Mouse (Mus musculus) cerebellum, postnatal 25 days (tissue): Measurements from ENCODE around the gene Kank2.
A peak's percentile ranks its signal among the peaks of the same experiment; 100 is the strongest.

ENCODE experiments used
- DNase-seq, 2 experiments: peaks; one replicate each; pipeline ENCODE4 v3.0.0; 2021; ENCODE audit warnings: mixed read lengths in 2 of 2

Gene Kank2

GRCm38 (mm10) chr9:21798345-21799009, at the start of gene Kank2:
TSS of gene Kank2 (minus strand) at chr9:21798744.
- DNase-seq: peak; percentile 76 to 84

DNA sequence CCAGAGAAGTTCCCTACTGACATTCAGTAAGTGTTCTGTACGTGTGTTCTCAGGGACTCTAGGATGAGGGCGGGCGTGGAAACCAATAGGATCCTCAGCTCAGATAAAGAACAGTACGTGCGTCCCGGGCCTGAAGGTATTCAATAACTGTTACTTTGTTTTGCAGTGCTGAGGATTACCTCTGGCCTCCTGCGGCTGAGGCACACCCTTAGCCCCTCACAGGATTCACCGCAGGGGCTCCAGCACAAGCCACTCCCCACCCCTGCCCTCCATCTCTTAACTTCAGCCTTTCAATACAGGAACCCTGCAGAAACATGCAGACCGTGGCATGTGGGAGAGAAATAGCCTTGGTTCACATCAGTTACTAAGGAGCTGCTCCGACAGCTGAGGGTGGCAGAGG, 49.4 kb upstream of the Kank2 start:
- no peak for DNase-seq

- no peak for DNase-seq
Observed at GRCm38 (mm10) chr9:21847425-21847824, 48.9 kb upstream of the Kank2 start.

DNA sequence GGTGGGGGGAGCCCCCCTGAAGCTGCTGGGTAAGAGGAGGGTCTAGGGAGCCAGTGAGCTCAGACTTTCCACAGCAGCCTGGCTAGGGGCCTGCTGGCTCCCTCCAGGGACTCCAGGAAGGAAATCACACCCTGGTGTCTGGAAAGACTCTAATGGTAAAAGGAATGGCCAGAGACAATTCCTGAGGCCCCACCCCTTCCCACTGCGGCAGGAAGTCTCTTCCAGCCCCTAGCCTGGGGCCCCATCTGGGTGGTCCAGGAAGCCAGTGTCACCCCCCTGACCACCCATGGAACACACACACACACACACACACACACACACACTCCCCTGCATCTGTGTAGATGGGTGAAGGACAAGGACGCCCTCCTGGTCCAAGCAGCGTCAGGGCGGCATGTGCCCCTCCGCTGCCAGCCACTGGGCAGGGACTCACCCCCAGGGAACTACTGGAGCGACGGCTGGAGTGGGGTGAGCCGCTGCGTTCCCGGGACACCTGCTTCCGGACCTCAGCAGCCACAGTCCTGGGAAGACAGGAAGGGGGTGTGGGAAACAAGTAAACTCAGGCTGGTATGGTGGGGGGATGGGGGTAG, 48.3 kb upstream of the Kank2 start:
- no peak for DNase-seq

DNA sequence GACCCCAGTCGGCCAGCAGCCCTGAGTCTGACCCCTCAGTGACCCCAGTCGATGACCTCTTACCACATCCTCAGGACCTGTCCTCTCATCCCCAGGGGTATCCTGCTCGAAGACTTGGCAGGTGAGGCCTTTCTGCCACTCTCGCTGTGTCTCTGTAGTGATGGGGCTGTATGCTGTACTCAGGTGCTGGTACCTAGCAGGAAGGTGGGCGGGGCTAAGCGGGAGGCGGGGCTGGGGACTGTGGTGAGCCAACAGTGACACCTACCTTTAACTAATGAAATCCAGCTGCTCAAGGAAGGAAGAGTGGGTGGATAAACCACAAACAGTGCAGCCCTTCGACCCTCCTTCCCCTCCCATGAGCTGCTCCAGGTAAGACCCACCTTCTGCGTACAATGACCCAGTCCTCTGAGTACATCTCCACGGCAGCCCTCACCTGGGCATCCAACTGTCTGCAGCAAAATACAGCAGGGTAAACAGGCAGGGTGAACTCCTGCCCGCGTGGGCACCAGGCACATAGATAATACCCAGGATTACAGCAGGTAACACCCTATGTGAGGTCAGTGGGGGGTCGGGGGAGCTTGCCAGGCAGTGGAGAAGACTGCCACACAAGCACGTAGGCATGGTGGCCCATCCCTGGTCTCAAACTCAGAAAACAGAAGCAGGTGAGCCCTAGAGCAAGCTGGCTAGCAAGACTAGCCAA, 47.0 kb upstream of the Kank2 start:
- peak in 1 of 2 experiments; percentile 34 for DNase-seq

DNA sequence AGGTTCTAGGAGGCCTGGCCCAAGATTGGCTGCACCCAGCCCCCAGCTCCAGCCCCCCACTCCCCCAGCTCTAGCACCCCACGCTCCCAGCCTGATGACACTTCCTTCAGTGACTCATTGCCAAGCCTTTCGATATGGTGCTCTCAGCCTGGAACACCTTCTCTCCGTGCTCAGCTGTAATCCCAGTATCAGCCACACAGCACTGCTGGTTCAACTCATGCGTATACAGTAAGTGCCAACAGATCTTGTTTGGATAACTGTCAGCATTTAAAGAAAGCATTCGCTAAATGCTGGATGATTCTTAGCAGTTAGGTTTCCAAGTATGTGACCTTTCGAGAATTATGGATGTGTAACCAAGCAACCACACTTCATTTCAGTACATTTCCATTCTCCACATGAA, 44.5 kb upstream of the Kank2 start:
- no peak for DNase-seq

DNA sequence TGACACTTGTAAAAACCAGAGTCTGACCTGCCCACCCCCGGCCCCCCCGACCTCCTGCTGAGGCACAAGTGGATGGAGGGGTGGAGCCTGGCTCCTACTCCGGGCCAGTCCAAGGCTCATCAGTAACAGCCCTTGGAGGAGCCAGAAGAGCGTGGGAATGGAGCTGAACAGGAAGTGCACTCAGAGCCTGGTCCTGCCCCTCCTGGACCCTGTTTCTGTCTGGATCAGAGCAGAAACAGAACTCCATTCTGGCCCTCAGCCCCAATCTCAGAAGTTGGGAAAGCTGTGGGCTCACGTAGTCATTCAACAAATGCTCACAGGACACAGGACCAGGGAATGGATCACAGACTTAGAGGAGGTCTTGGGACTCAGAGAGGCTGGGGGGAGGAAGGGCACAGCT, 43.8 kb upstream of the Kank2 start:
- no peak for DNase-seq

DNA sequence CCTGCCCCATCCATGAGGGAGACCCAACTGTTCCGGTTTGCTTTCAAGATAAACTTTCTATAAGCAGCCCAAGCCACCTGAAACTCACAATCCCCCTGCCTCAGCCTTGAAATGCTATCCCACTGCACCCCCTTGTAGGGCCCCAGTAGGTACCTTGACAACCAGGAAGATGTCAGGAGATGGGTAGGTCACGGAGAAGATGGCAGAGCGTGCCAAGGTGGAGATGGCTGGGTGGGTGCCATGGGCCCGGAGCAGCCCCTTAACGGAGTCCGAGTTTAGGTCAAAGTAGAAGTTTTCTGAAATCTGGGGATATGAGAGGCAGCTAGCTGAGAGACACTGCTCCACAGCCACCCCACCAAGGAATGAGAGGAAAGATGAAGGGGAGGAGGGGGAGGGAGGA, 42.8 kb upstream of the Kank2 start:
- no peak for DNase-seq

GRCm38 (mm10) chr9:21840115-21840787, 41.7 kb upstream of the Kank2 start:
- DNase-seq: peak in 1 of 2 experiments; percentile 66

GRCm38 (mm10) chr9:21837690-21838089, 39.1 kb upstream of the Kank2 start:
- DNase-seq: no peak

- DNase-seq: no peak
Observed at GRCm38 (mm10) chr9:21835258-21835912, 36.8 kb upstream of the Kank2 start, which contains the start of gene Angptl8. TSS of gene Angptl8 (plus strand) at chr9:21835510.

GRCm38 (mm10) chr9:21831558-21832240, 33.2 kb upstream of the Kank2 start:
- no peak for DNase-seq

GRCm38 (mm10) chr9:21830936-21831335, 32.4 kb upstream of the Kank2 start:
- no peak for DNase-seq

DNA sequence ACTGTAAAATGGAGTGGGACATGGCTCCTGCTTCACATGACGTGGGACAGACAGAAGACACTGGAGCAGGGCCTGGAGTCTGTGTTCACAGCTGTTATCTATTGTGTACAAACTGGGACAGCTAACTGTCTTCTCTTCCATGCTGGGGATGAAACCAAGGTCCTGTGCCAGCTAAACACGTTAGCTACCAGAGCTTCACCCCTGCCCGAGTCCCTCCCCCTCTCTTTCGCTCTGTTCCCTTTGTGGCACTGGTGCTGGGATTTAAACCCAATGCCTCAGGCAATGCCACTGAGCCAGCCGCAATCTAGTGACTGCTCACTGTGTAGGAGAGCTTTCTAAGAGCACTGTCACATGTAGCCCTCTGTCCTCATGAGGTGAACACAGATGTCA, 31.9 kb upstream of the Kank2 start:
- DNase-seq: no peak

DNA sequence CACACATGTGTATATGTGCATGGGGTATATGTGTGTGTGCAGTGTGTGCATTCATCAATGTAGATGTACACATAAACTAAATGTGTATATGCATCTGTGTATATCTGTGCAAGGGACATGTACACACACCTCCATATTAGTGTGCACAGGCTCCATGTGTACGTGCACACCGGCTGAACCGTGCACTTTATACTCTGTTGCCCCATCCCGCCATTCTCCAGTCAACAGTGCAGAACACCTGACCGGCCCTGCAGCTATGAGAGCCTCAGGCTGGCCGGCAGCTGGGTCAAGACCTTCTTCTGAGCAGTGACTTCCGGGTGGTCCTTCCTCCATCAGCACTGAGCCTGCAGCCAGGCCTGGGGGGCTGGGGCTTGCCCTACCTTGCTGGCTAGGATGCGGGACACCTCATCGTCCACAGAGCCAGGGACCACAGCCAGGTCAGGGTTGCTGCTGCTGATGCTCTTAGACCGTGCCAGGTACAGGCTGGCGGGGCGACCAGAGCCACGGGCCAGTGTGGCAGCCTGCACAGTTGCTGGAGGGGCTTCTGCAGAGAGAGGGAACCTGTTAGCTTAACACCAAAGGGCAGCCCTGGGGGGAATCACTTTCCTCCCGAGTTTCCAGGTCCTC, 31.4 kb upstream of the Kank2 start:
- DNase-seq: peak in 1 of 2 experiments; percentile 46

DNA sequence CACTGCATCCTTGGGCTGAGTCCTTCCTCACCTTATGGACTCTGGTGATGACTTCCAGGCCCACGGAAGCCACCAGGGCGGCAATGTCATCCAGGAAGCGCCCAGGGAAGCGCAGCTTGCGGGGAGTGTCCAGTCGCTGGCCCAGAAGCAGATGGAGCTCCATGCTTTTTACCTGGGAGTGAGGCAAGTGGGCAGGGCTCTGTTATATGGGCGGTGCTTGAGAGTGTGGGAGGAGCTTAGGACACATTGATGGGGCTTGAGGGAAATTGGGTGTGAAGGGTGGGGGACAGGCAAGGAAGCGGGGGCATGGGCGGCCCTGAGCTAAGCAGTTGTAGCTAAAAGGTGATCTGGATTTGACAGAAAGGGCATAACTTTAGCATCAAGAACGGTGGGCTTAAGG, 25.8 kb upstream of the Kank2 start:
- no peak for DNase-seq

- no peak for DNase-seq
Observed at GRCm38 (mm10) chr9:21823957-21824356, 25.4 kb upstream of the Kank2 start.

GRCm38 (mm10) chr9:21822686-21823085, 24.1 kb upstream of the Kank2 start:
- DNase-seq: no peak

GRCm38 (mm10) chr9:21820183-21820582, 21.6 kb upstream of the Kank2 start:
- peak in 1 of 2 experiments; percentile 30 for DNase-seq

- DNase-seq: peak; percentile 53 to 70
Observed at GRCm38 (mm10) chr9:21819181-21819729, 20.7 kb upstream of the Kank2 start.

GRCm38 (mm10) chr9:21818561-21818960, 20.0 kb upstream of the Kank2 start:
- DNase-seq: no peak
